Mouse (Mus musculus) thymus, adult 18-20 months (tissue): ENCODE results near the gene Tk1.
A peak's percentile ranks its signal among the peaks of the same experiment; 100 is the strongest.
"Not testable (repeated sequence)": the region's sequence is repeated elsewhere in the genome, so short reads cannot be mapped to it uniquely, and the experiment has no call there.

Experiments used
- DNase-seq, 2 experiments: peaks; one replicate each; pipeline ENCODE4 v3.0.0; 2022; ENCODE audit warnings: mixed read lengths in 2 of 2

The Tk1 gene

DNA sequence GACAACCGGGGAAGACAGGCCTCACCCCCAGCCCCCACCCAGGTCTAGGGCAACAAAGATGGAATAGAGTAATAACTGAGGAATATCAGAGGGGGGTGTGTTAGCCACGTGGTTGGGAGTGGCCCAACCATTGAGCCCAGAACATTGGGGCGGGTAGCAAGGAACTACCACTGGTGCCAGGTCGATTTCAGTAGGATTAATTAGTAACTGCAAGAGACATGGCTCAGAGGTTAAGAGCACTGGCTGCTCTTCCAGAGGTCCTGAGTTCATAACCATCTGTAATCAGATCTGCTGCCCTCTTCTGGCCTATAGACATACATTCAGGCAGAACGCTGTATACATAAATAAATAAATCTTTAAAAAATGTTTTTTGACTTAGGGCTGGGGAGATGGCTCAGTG, 20.7 kb upstream of the Tk1 start:
- DNase-seq: no peak

DNA sequence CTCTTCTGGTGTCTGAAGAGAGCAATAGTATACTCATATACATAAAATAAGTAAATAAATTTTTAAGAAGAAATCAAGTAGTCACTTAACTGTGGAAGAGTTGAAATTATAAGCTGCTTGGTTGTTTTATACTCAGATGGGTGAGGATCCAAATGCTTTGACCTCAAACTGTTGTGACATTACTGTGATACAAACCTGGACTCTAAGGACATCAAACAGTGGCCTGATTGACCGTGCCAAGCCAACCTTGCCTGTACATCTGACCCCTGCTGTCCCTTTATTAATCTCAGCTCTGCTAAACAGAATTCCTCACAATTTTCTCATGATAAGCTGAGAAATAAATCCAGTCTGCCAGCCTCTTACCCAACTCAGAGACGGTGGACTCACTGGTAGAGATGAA, 19.8 kb upstream of the Tk1 start:
- no peak for DNase-seq

DNA sequence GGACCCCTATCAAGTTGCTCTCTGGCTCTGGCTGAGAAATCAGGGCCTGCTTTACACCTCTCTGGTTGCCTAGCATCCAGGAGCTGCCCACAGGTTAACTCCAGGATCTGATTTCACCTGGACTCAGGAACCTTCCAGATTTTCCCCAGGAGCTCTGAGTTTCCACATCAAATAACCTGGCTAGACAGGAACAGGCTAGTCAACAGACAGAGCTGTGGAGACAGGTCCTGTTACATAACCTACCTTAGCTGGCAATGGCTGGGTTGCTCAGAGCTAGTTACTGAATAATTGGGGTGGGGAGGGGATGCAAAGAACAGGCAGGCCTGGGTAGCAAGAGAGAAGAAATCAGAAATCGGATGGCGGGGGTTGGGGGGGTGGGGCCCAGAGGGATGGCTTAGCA, 19.1 kb upstream of the Tk1 start:
- no peak for DNase-seq

DNA sequence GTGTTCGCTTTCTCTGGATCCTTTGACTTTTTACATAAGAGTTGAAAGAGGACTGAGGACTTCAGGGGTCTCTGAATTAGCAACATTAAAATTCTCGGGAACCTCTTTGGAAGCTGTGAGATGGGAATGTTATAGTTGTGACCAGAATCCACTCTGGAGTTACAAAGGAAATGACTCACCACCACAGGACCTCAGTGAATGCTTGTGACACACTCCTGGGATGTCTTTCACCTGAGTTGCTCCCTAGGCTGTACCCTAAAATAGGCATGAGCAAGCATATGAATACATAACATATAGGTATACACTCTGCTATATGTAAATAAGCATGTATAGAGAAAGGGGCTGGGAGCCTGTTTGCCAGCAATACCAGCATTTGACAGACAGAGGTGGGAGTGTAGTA, 17.5 kb upstream of the Tk1 start:
- no peak for DNase-seq

- no peak for DNase-seq
Observed at GRCm38 (mm10) chr11:117840910-117841309, 15.0 kb upstream of the Tk1 start.

DNA sequence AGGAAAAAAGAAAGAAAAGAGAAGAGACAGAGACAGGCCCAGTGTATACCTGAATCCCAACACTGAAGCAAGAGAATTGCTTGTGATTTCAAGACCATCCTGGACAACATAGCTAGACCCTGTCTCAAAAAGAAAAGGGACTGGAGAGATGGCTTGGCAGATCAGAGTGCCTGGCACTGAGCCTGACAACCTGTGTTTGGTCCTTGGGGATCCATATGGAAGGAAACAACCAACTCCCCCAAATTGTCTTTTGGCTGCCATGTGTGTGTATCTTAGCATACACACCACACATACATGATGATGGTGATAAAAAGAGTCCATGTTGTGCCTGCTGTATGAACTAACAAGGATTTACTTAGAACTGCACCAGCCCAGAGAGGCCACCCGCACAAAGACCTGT, 13.1 kb upstream of the Tk1 start:
- no peak for DNase-seq

GRCm38 (mm10) chr11:117838572-117838971, 12.7 kb upstream of the Tk1 start:
- no peak for DNase-seq

GRCm38 (mm10) chr11:117836306-117836705, 10.4 kb upstream of the Tk1 start:
- DNase-seq: no peak

- DNase-seq: no peak
Observed at GRCm38 (mm10) chr11:117834086-117834485, 8.2 kb upstream of the Tk1 start.

GRCm38 (mm10) chr11:117833509-117833908, 7.6 kb upstream of the Tk1 start:
- not testable (repeated sequence) for DNase-seq

- DNase-seq: peak; percentile 84 to 88
Observed at GRCm38 (mm10) chr11:117832086-117832969, 6.4 kb upstream of the Tk1 start.

DNA sequence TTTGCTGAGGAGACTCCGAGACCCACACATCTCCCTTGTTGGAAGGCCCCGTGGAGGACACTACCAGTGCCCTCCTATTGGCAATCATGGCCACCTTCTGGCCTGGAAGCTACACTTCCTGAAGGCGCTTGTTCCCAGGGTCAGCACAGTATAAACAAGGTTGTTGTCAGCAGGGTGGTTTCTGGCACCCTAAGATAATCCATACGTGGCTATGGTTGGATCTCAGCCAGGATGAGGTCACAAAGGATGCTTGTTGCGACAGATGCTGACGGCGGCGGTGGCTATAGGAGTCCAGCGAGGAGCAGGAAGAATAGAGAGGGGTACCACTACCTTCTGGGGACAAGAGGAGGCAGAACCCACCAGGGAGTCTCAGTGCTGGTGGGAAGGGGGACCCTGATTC, 4.5 kb upstream of the Tk1 start:
- DNase-seq: no peak

GRCm38 (mm10) chr11:117829671-117830215, 3.9 kb upstream of the Tk1 start:
- DNase-seq: no peak

GRCm38 (mm10) chr11:117828888-117829604, 3.2 kb upstream of the Tk1 start:
- DNase-seq: no peak

GRCm38 (mm10) chr11:117828149-117828887, 2.4 kb upstream of the Tk1 start:
- peak in 1 of 2 experiments; percentile 50 for DNase-seq

DNA sequence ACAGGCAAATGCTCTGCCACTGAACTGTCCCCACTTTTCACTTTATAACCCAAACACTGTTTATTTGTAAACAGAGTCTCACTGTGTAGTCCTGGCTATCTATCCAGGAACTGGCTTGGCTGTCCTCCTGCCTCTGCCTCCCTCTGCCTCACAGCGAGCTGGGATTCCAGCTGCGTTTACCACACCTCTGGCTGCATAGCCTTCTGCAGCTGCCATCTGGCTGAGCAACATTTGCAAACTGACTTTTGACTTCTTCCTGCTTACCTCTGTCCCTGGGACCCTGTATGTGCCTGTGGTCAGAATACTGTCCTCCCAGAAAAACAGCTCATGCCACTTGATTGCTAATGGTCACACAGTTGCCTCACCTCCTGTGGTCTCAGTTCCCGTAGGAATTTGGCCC, 1.5 kb upstream of the Tk1 start:
- DNase-seq: no peak

DNA sequence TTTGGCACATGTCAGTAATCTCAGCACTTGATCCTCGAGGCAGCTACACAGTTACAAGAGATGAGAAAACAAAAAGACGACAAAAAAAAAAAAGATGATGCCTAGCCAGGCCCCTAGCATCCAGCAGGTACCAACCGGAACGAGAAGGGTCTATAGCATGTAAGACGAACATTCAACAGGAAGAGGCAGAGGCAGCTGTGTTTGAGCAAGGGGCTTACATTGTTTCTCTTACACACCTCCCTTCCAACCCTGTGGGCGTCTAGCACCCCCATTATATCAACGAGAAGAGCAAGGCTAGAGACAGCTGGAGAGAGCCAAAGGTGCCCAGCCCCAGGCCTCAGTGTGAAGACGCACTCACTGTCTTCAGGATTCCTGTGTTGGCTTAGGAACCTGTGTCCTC, 1.0 kb upstream of the Tk1 start:
- no peak for DNase-seq

- no peak for DNase-seq
Observed at GRCm38 (mm10) chr11:117826164-117826563, 272 bp upstream of the Tk1 start.

DNA sequence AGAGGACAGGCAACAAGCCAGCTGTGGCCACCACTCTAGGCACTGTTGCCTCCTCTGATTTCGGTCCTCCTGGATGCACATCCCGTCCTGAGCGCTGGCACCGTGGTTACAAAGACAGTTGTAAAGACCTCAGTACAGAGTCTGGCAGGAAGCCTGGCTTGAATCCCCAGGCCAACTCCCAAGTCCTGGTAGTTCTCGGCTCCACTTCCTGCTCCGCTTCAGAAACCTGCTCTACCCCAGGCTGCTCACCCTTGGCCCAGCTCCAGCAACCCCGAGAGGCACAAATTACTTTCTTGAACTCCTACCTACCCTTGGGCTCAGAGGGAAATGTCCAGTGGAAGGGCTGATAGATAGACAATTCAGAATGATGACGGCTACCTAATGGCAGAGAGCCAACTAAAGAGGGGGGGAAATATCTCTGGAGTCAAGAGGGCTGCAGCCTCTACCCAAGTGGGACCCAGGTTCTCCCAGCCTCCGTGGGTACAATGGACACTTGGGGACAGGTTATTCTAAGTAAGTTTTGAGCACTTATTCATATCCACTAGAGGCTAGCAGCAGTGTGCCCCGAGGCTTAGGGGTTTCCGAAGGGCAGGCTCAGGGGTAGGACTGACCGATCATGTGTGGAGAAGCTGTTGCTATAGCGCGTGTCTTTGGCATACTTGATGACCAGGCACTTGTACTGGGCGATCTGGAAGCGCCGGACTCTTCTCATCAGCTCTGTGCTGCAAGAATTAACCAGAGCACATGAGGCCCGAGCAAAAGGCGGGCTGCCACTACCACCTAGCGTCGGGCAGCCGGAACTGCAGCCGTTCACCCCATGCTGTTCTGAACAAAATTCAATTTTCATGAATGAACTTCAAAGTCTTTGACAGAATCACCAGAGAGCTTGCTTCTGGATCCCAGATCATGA, 1.6 kb downstream of the Tk1 start:
- peak; percentile 54 to 69 for DNase-seq

GRCm38 (mm10) chr11:117823411-117823810, 2.5 kb downstream of the Tk1 start:
- DNase-seq: no peak

- no peak for DNase-seq
Observed at GRCm38 (mm10) chr11:117822728-117823241, 3.1 kb downstream of the Tk1 start.

DNA sequence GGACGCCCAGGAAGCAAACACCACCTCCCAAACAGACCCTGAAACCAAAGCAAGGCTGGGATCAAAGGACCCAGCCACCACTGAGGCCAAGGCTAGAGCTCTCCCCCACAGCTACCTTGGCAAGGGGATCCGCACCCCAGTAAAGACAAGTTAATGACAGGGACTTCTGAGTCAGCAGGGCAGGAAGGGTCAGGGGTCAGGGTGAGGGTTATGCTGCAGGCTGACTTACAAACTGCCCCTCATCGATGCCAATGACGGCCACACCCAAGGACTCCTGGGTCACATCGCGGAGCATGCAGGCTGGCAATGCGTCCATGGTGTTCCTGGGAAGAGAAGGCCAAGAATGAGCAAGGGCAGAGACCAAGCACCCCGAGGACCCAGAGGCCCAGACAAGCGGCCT, 4.0 kb downstream of the Tk1 start:
- DNase-seq: no peak
